Mouse (Mus musculus) embryonic fibroblast, embryonic 13.5 days (primary cell): Measurements from ENCODE around the gene Apol9a.

Experiments used
- CTCF ChIP-seq: IDR thresholded peaks from 2 replicates; pipeline ENCODE4 v1.5.1; 2011; ENCODE audit warnings: mild to moderate bottlenecking, control low read depth, low read length, moderate library complexity, borderline replicate concordance; ENCODE audit not compliant: insufficient read depth
- POLR2A ChIP-seq: IDR thresholded peaks from 2 replicates; pipeline ENCODE4 v1.6.1; 2011; ENCODE audit warnings: low read depth, mild to moderate bottlenecking, control low read depth, low read length, moderate library complexity

DNA sequence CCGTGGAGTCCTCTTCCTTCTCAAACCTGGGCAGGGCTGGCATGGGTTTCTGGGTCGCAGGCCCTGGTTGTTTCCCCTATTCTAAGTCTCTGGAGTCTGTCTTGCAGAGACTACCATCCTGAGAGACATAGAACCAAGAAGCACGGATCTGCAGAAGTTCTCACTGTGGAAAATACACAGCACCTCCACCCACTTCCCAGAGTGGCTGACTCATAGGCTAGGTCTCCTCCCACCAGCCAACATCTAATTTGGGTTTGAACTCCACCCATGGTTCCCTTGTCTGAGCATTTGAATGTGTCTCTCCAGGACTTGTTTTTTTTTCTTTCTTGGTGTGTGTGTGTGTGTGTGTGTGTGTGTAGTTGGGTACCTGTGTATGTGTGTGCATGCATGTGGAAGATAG, 46.9 kb downstream of the Apol9a start:
- TF ChIP-seq POLR2A (peak; percentile 56), CTCF (no peak)
